Mouse (Mus musculus) thymus, postnatal 36 days (tissue): Measurements from ENCODE around the gene Fam114a1.

ENCODE experiments used
- DNase-seq, 2 experiments: peaks; one replicate each; pipeline ENCODE4 v3.0.0; 2022; ENCODE audit warnings: mixed read lengths in 2 of 2

The Fam114a1 gene

GRCm38 (mm10) chr5:64969861-64970771, at the start of gene Fam114a1:
TSS of gene Fam114a1 (plus strand) at chr5:64970071.
- DNase-seq = peak; percentile 29 to 35

- DNase-seq = no peak
Measured at GRCm38 (mm10) chr5:64922891-64923381, 46.9 kb upstream of the Fam114a1 start.

GRCm38 (mm10) chr5:64932215-64932614, 37.7 kb upstream of the Fam114a1 start:
- no peak for DNase-seq

- DNase-seq = no peak
Measured at GRCm38 (mm10) chr5:64932775-64933174, 37.1 kb upstream of the Fam114a1 start.

GRCm38 (mm10) chr5:64951486-64951885, 18.4 kb upstream of the Fam114a1 start:
- no peak for DNase-seq

GRCm38 (mm10) chr5:64954931-64955330, 14.9 kb upstream of the Fam114a1 start:
- DNase-seq = no peak

- peak; percentile 10 to 25 for DNase-seq
Measured at GRCm38 (mm10) chr5:64958991-64959842, 10.7 kb upstream of the Fam114a1 start.

GRCm38 (mm10) chr5:64959843-64960230, 10.0 kb upstream of the Fam114a1 start, which contains the start of gene Tlr6:
TSS of gene Tlr6 (minus strand) at chr5:64960097.
- DNase-seq = peak; percentile 50 to 57

GRCm38 (mm10) chr5:64960857-64961391, 8.9 kb upstream of the Fam114a1 start:
- no peak for DNase-seq

- no peak for DNase-seq
Measured at GRCm38 (mm10) chr5:64963271-64963670, 6.6 kb upstream of the Fam114a1 start.

- no peak for DNase-seq
Measured at GRCm38 (mm10) chr5:64963735-64964134, 6.1 kb upstream of the Fam114a1 start.

- peak; percentile 17 to 18 for DNase-seq
Measured at GRCm38 (mm10) chr5:64968961-64969860, 660 bp upstream of the Fam114a1 start.

GRCm38 (mm10) chr5:64975121-64975520, 5.2 kb downstream of the Fam114a1 start:
- no peak for DNase-seq

- DNase-seq = no peak
Measured at GRCm38 (mm10) chr5:64977128-64977527, 7.3 kb downstream of the Fam114a1 start.

GRCm38 (mm10) chr5:64985971-64986370, 16.1 kb downstream of the Fam114a1 start:
- no peak for DNase-seq

- no peak for DNase-seq
Measured at GRCm38 (mm10) chr5:64989940-64990339, 20.1 kb downstream of the Fam114a1 start.

GRCm38 (mm10) chr5:64992540-64992939, 22.7 kb downstream of the Fam114a1 start:
- DNase-seq = no peak

GRCm38 (mm10) chr5:64995408-64995807, 25.5 kb downstream of the Fam114a1 start:
- DNase-seq = no peak

- no peak for DNase-seq
Measured at GRCm38 (mm10) chr5:65002940-65003824, 33.3 kb downstream of the Fam114a1 start.

- DNase-seq = no peak
Measured at GRCm38 (mm10) chr5:65003946-65004535, 34.2 kb downstream of the Fam114a1 start.
